Mouse (Mus musculus) cerebellum, adult 2 months (tissue): ENCODE data around the gene Hspb7.

ENCODE experiments used
- CTCF ChIP-seq: fragments of 200-500 bp; IDR thresholded peaks from 2 replicates; pipeline ENCODE4 v1.5.1; 2011; ENCODE audit warnings: low read depth, mild to moderate bottlenecking, control low read depth, low read length, moderate library complexity, borderline replicate concordance; ENCODE audit not compliant: insufficient read depth
- POLR2A ChIP-seq: fragments of 200-500 bp; IDR thresholded peaks from 2 replicates; pipeline ENCODE4 v1.6.1; 2011; ENCODE audit warnings: low read length, control low read depth, borderline replicate concordance; ENCODE audit not compliant: insufficient read depth

- no peak for TF ChIP-seq CTCF
- TF ChIP-seq POLR2A = no peak
Observed at GRCm38 (mm10) chr4:141387933-141388332, 32.6 kb upstream of the Hspb7 start.
